Mouse (Mus musculus): Measurements from ENCODE around the gene Myo3b. TPM values are rescaled to one million over a fixed set of nuclear protein-coding genes. Genes with fewer than 3 reads are reported as not detected.

The Myo3b gene
- polyA plus RNA-seq, 1 experiment from 2014 or later, result 0.17 TPM

- no peak overlapping the region for H3K9ac ChIP-seq (replicated peaks)
- peaks cover 18% of the 10 kb centered on the region for H3K4me1 ChIP-seq (replicated peaks)
- WGBS, result 22% methylated on average over 6 of the region's 6 CpGs
- no peaks in the 10 kb centered on the region for H3K36me3 ChIP-seq
- H3K27ac ChIP-seq, result peak overlapping the region; percentile 86
- no peaks in the 10 kb centered on the region for H3K9me3 ChIP-seq
- H3K4me2 ChIP-seq (replicated peaks), result no peak overlapping the region
- 0 out of 2 replicates have a peak, but pooled peaks cover 3% of the 10 kb centered on the region for H3K27me3 ChIP-seq
- ATAC-seq, result peak; percentile 74
- no peak overlapping the region for H3K4me3 ChIP-seq (replicated peaks)
Measured at GRCm38 (mm10) chr2:70176823-70177708, 138.1 kb downstream of the Myo3b start.

GRCm38 (mm10) chr2:70177709-70178030 lies 138.7 kb downstream of the Myo3b start:
- 32% methylated on average over 5 of the region's 5 CpGs for WGBS
- no peaks in the 10 kb centered on the region for H3K9me3 ChIP-seq
- H3K4me1 ChIP-seq (replicated peaks), result peaks cover 18% of the 10 kb centered on the region
- no peak overlapping the region for H3K4me2 ChIP-seq (replicated peaks)
- H3K36me3 ChIP-seq, result no peaks in the 10 kb centered on the region
- H3K27me3 ChIP-seq, result 0 out of 2 replicates have a peak, but pooled peaks cover 3% of the 10 kb centered on the region
- peak; percentile 67; the same call in 1 of the 2 replicates for ATAC-seq
- H3K27ac ChIP-seq, result peak overlapping the region; percentile 86
- H3K9ac ChIP-seq (replicated peaks), result no peak overlapping the region
- no peak overlapping the region for H3K4me3 ChIP-seq (replicated peaks)

GRCm38 (mm10) chr2:70178241-70178640 lies 139.3 kb downstream of the Myo3b start:
- H3K27ac ChIP-seq, result peak overlapping the region; percentile 86
- 0 out of 2 replicates have a peak, but pooled peaks have one; percentile 6 for ATAC-seq

GRCm38 (mm10) chr2:70182150-70182670 lies 143.3 kb downstream of the Myo3b start:
- H3K4me1 ChIP-seq (replicated peaks), result peaks cover 11% of the 10 kb centered on the region
- no peak for ATAC-seq
- no peak overlapping the region for H3K4me2 ChIP-seq (replicated peaks)
- no peak overlapping the region for H3K9ac ChIP-seq (replicated peaks)
- no peaks in the 10 kb centered on the region for H3K9me3 ChIP-seq
- H3K4me3 ChIP-seq (replicated peaks), result no peak overlapping the region
- 91% methylated on average over 8 of the region's 8 CpGs for WGBS
- no peak overlapping the region for H3K27ac ChIP-seq
- 0 out of 2 replicates have a peak, but pooled peaks cover 3% of the 10 kb centered on the region for H3K27me3 ChIP-seq
- H3K36me3 ChIP-seq, result no peaks in the 10 kb centered on the region

More at GRCm38 (mm10) chr2:70178241-70178640, 139.3 kb downstream of the Myo3b start:
- no peaks in the 10 kb centered on the region for H3K36me3 ChIP-seq
- H3K9ac ChIP-seq (replicated peaks), result no peak overlapping the region
- no peaks in the 10 kb centered on the region for H3K9me3 ChIP-seq
- no peak overlapping the region for H3K4me2 ChIP-seq (replicated peaks)
- no peak overlapping the region for H3K4me3 ChIP-seq (replicated peaks)
- 0 out of 2 replicates have a peak, but pooled peaks cover 3% of the 10 kb centered on the region for H3K27me3 ChIP-seq
- H3K4me1 ChIP-seq (replicated peaks), result peaks cover 18% of the 10 kb centered on the region

- 88% methylated on average over 6 of the region's 6 CpGs for WGBS
- Histone ChIP-seq H3K9ac (replicated peaks) (no peak overlapping the region), H3K36me3 (no peaks in the 10 kb centered on the region), H3K4me3 (replicated peaks) (no peak overlapping the region), H3K9me3 (no peaks in the 10 kb centered on the region), H3K4me1 (replicated peaks) (peaks cover 10% of the 10 kb centered on the region), H3K27me3 (no peaks in the 10 kb centered on the region), H3K4me2 (replicated peaks) (no peak overlapping the region), H3K27ac (no peak overlapping the region)
- no peak for ATAC-seq
Measured at GRCm38 (mm10) chr2:70187040-70187439, 148.1 kb downstream of the Myo3b start.

GRCm38 (mm10) chr2:70195418-70196248 lies 156.7 kb downstream of the Myo3b start:
- Histone ChIP-seq H3K27me3 (0 out of 2 replicates have a peak, but pooled peaks cover 3% of the 10 kb centered on the region), H3K4me1 (replicated peaks) (peaks cover 35% of the 10 kb centered on the region), H3K4me3 (replicated peaks) (no peak overlapping the region), H3K27ac (peak overlapping the region; percentile 59), H3K36me3 (no peaks in the 10 kb centered on the region), H3K9ac (replicated peaks) (no peak overlapping the region), H3K9me3 (no peaks in the 10 kb centered on the region), H3K4me2 (replicated peaks) (no peak overlapping the region)
- peak; percentile 77 for ATAC-seq
- 28% methylated on average over 9 of the region's 9 CpGs for WGBS

GRCm38 (mm10) chr2:70201796-70202555 lies 163.1 kb downstream of the Myo3b start:
- Histone ChIP-seq H3K36me3 (no peaks in the 10 kb centered on the region), H3K4me3 (replicated peaks) (no peak overlapping the region), H3K27me3 (0 out of 2 replicates have a peak, but pooled peaks cover 7% of the 10 kb centered on the region), H3K4me1 (replicated peaks) (peaks cover 51% of the 10 kb centered on the region), H3K9ac (replicated peaks) (no peak overlapping the region), H3K9me3 (no peaks in the 10 kb centered on the region), H3K27ac (peak overlapping the region; percentile 91), H3K4me2 (replicated peaks) (peak overlapping the region; percentile 28)
- WGBS, result 16% methylated on average over 11 of the region's 11 CpGs
- peak; percentile 89 for ATAC-seq

GRCm38 (mm10) chr2:70202578-70203167 lies 163.7 kb downstream of the Myo3b start:
- 4% methylated on average over 8 of the region's 8 CpGs for WGBS
- Histone ChIP-seq H3K4me2 (replicated peaks) (peak overlapping the region; percentile 28), H3K27ac (peak overlapping the region; percentile 91), H3K36me3 (no peaks in the 10 kb centered on the region), H3K9me3 (no peaks in the 10 kb centered on the region), H3K4me3 (replicated peaks) (no peak overlapping the region), H3K9ac (replicated peaks) (no peak overlapping the region), H3K4me1 (replicated peaks) (peaks cover 44% of the 10 kb centered on the region), H3K27me3 (0 out of 2 replicates have a peak, but pooled peaks cover 7% of the 10 kb centered on the region)
- ATAC-seq, result peak; percentile 85

GRCm38 (mm10) chr2:70208411-70208810 lies 169.5 kb downstream of the Myo3b start:
- peaks cover 19% of the 10 kb centered on the region for H3K4me1 ChIP-seq (replicated peaks)
- H3K36me3 ChIP-seq, result no peaks in the 10 kb centered on the region
- ATAC-seq, result no peak
- no peak overlapping the region for H3K27ac ChIP-seq
- H3K27me3 ChIP-seq, result 0 out of 2 replicates have a peak, but pooled peaks cover 4% of the 10 kb centered on the region
- no peak overlapping the region for H3K9ac ChIP-seq (replicated peaks)
- no peak overlapping the region for H3K4me3 ChIP-seq (replicated peaks)
- 83% methylated on average over 1 of the region's 1 CpGs for WGBS
- H3K9me3 ChIP-seq, result no peaks in the 10 kb centered on the region
- H3K4me2 ChIP-seq (replicated peaks), result no peak overlapping the region

- no peak overlapping the region for H3K4me3 ChIP-seq (replicated peaks)
- WGBS, result 79% methylated on average over 3 of the region's 3 CpGs
Measured at GRCm38 (mm10) chr2:70209790-70210189, 170.9 kb downstream of the Myo3b start.

More at GRCm38 (mm10) chr2:70209790-70210189, 170.9 kb downstream of the Myo3b start:
- peak; percentile 44; the same call in 1 of the 2 replicates for ATAC-seq
- H3K4me2 ChIP-seq (replicated peaks), result no peak overlapping the region
- H3K27ac ChIP-seq, result peak overlapping the region; percentile 62; the same call in 1 of the 2 replicates
- H3K9me3 ChIP-seq, result no peaks in the 10 kb centered on the region
- 0 out of 2 replicates have a peak, but pooled peaks cover 4% of the 10 kb centered on the region for H3K27me3 ChIP-seq
- H3K9ac ChIP-seq (replicated peaks), result no peak overlapping the region
- peaks cover 18% of the 10 kb centered on the region for H3K4me1 ChIP-seq (replicated peaks)
- H3K36me3 ChIP-seq, result no peaks in the 10 kb centered on the region

Data from midbrain, embryonic 13.5 days (tissue).